Mouse (Mus musculus) E14TG2a.4 (cell line): ENCODE results near the gene Thap3.

Source experiments
- CTCF ChIP-seq: conservative IDR thresholded peaks from 2 replicates; pipeline ENCODE4 v1.5.1; 2014; ENCODE audit warnings: low read length
- NANOG ChIP-seq: IDR thresholded peaks from 2 replicates; pipeline ENCODE4 v1.6.1; 2014; ENCODE audit warnings: borderline replicate concordance, low read length, mixed read lengths
- POU5F1 ChIP-seq: IDR thresholded peaks from 2 replicates; pipeline ENCODE4 v1.6.1; 2014; ENCODE audit warnings: low read length, borderline replicate concordance

DNA sequence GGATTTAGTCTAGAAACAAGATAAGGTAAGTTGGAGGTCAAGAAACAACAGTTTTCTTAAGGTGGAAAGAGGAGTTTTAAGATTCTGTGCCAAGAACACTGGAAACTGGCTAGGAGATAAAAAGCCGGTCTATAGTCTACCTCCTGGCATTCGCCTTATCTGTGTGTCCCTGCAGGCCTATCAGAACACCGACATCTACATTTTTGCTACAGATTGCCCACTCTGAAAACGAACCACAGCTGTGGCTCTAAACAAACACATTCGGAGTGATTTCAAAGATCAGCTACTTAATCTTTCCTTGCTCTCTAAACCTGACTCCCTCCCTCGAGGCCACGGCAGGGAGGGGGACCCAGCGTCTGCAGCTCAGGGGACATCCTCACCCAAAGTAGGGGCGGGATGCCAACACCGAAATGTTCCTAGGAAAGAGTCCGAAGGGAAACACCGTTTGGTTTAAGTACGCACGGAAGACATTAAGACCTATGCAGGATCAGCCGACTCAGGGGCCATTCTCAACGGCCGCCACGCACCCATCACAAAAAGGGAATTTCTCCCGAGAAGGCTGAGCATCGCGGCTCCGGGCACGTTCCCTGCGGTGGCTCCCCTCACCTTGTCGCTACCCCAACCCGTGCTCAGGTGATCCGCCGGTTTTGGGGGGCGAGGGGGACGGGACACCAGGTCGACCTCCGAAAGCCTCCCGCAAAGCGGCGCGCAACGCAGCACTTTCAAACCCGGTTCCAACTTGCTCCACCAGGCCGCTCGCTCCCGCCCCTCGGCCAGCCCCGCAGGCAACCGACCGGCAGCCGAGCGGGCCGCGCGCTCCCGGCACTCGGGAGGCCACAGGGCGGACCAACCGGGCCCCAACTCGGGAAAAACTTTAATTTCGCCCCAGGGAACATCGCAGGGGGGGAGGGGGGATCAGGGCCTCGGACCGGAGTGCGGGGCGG lies 5.7 kb upstream of the Thap3 start:
- TF ChIP-seq CTCF, result no peak
- no peak for TF ChIP-seq POU5F1
- no peak for TF ChIP-seq NANOG
